25 mouse cellular contexts compared by ENCODE assay signal in genomic region chr8:69907106-69907505, GRCm38 (mm10).
"Had no signal": no experiment of that assay in that cellular context is flagged by ENCODE, and none has a peak within 500 bp of the region (broad histone marks: within the 10 kb centered on the region; RNA-seq: fewer than 3 reads in every experiment).

No protein-coding gene starts in this region.

- H3K4me3 ChIP-seq: heart, embryonic 10.5 days; heart, embryonic 12.5 days; hindbrain, embryonic 10.5 days; hindbrain, embryonic 12.5 days; hindbrain, embryonic 15.5 days; kidney, embryonic 15.5 days; limb, embryonic 13.5 days; limb, embryonic 15.5 days; liver, embryonic 13.5 days had no signal

- DNase-seq: gastrocnemius, postnatal 25 days; heart, adult 18-20 months; heart, postnatal 10 days; heart, postnatal 4 days; kidney, adult 11 months; kidney, adult 2 months; kidney, adult 9 months; kidney, postnatal 14 days; kidney, postnatal 36 days; layer of hippocampus, adult 9-11 months; layer of hippocampus, postnatal 36 days; left cerebral cortex, postnatal 4 days; liver, embryonic 13.5 days had no signal

- H3K9me3 ChIP-seq: heart, embryonic 10.5 days; heart, embryonic 12.5 days; hindbrain, embryonic 10.5 days; hindbrain, embryonic 12.5 days; hindbrain, embryonic 15.5 days; kidney, embryonic 15.5 days; limb, embryonic 13.5 days; limb, embryonic 15.5 days; liver, embryonic 13.5 days had no signal

- H3K4me2 ChIP-seq: heart, embryonic 12.5 days; hindbrain, embryonic 12.5 days; hindbrain, embryonic 15.5 days; kidney, embryonic 15.5 days; limb, embryonic 13.5 days; limb, embryonic 15.5 days; liver, embryonic 11.5 days; liver, embryonic 13.5 days had no signal

- ATAC-seq: hindbrain, postnatal 0 days; intestine, embryonic 16.5 days had no signal

- H3K9ac ChIP-seq: heart, embryonic 12.5 days; hindbrain, embryonic 12.5 days; hindbrain, embryonic 15.5 days; kidney, embryonic 15.5 days; limb, embryonic 15.5 days; liver, embryonic 13.5 days had no signal

- H3K27ac ChIP-seq: heart, embryonic 10.5 days; hindbrain, embryonic 10.5 days; hindbrain, embryonic 12.5 days; hindbrain, embryonic 15.5 days; hindbrain, postnatal 0 days; kidney, embryonic 15.5 days; kidney, postnatal 0 days; limb, embryonic 13.5 days; limb, embryonic 15.5 days; liver, embryonic 13.5 days had no signal

- H3K27me3 ChIP-seq: heart, embryonic 12.5 days; hindbrain, embryonic 12.5 days; hindbrain, embryonic 15.5 days; kidney, embryonic 15.5 days; limb, embryonic 13.5 days; limb, embryonic 15.5 days; liver, embryonic 13.5 days had no signal
